Mouse (Mus musculus) adrenal gland, postnatal 14 days (tissue): Measurements from ENCODE around the gene Syt16. TPM values are rescaled to one million over a fixed set of nuclear protein-coding genes. Genes with fewer than 3 reads are reported as not detected.

ENCODE experiments used
- DNase-seq: peaks from one replicate; pipeline ENCODE4 v3.0.0; 2021; ENCODE audit warnings: mixed read lengths
- total RNA-seq: library from RNA; stranded (reverse); gene quantifications from 2 replicates; pipeline ENCODE4 v1.2.3, GENCODE M21; 2021

The Syt16 gene
- total RNA-seq, 1 experiment from 2014 or later = 0.78 TPM

DNA sequence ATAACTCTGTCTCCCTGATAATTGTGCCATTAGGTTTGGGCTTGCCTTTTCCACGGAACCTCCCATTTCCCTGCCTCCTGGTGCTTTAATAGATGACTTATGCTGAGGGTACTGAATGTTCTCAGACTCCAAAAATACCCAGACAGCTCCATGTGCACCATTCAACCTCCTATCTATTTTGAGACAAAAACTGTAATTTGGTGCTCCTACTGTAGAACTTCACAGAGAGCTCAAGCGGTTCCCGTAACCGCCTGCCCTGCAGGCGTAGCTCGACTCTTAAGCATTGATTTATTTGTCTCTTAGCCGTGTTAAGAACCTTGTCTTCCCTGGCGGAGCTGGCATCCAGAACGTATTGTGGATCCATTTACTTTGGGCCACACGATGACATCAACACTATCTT lies 233.3 kb downstream of the Syt16 start:
- no peak for DNase-seq

DNA sequence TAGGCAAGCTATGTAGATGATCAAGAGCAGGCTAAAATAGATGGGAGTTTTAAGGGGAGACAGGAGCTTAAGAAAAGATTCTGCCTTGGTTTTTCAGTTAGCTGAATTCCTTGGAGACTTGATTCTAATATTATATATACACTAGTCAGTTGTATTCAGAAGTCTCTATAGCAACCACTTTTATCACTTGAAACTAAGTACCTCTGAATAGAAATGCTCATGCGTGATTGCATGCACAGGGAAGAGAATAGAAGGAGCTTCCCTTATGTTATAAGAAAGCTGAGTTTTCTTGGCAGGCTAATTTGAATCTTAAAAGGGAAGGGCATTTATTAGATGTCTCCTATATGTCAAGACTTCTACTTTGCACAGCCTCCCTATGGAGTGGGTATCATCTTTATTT lies 235.4 kb downstream of the Syt16 start:
- no peak for DNase-seq

DNA sequence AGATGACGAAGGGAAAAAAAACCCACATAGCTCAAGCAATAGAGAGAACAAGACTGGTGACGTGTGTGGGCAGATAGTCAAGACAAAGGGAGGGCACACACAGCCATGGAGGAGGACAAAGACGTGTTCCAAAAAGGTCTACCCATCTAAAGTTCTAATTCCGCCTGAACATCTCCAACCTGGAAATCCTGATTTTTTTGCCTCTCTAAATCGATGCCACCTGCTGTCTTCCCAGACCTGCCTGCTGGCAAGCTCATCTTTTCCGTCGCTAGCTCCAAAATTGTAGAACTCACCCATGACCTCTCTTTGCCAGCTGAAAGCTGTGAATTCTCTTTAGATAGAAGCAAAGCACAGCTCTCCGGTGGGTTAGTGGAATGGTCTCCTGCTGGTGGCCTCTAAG lies 238.7 kb downstream of the Syt16 start:
- no peak for DNase-seq

DNA sequence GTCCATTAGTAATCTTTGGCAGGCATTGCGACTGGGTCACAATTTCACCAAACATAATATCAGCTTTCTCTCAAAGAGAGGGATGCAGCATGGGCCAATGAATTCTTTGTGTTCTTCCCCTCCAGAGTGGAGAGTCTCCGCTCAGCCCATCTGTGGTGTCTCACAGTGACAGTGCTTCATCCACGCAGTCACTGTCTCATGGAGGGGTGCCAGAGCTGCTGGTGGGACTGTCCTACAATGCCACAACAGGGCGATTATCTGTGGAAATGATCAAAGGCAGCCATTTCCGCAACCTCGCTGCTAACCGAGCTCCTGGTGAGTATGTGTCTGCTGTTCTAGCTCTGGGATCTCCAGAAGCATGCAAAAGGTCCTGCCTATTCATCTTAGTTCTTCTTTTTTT lies 240.6 kb downstream of the Syt16 start:
- no peak for DNase-seq

GRCm38 (mm10) chr12:74238806-74239205 lies 241.3 kb downstream of the Syt16 start:
- peak; percentile 16 for DNase-seq

DNA sequence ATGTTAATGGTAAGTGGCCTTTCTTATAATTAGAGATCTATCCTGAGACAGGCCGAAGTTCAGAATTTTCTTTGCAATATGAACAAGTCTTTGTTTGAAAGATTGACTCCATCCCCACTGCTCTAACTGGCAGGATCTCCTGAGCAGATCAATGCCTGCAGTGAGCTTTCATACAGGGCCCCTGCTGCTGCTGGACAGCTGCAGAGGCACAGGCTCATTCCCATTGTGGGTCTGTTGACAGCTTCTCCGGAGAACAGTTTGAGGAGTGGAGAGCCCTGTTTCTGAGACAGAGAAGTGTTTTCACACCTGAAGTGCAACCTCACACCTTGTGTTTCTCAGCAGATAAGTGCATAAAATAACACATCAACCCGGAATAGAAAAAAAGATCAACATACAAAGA lies 267.4 kb downstream of the Syt16 start:
- DNase-seq = no peak

DNA sequence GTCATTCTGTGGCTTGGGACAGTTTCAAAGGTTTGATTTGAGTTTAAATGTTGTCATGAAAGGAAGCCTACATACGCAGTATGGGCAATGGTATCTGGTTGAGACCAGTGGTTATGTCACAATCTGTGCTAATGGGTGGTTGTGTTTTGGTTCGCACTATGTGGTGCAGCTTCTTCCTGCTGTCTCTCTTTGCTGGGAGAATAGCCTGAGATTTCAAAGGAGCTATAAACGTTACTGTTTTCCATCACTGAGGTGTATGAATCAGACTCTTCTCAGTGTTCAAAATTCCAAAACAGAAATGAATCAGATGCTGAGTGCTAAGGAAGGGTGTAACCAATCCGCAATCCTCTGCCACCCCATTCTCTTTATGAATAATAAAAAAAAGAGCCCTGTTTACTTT lies 269.6 kb downstream of the Syt16 start:
- no peak for DNase-seq

GRCm38 (mm10) chr12:74268644-74269285 lies 271.3 kb downstream of the Syt16 start:
- DNase-seq = no peak

- DNase-seq = no peak
Observed at GRCm38 (mm10) chr12:74272545-74272944, 275.1 kb downstream of the Syt16 start.

DNA sequence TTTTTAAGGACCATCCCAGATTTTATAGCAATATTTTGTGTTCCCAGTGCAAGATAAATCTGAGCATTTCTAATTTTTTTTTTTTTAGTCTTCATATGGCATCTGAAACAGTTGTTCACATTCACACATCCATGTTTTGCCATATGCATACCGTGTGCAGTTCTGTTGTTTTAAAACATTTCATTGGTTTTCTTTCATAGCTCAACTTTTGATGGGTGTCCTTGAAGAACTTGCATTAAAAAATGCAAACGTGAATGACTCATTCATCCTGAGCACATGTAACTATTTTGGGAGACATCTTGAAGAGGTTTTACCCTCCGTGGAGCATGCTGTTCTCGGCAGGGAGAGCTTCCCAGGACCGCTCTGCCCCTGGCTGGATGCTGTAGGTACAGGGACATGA lies 279.8 kb downstream of the Syt16 start:
- no peak for DNase-seq

GRCm38 (mm10) chr12:74281403-74281802 lies 283.9 kb downstream of the Syt16 start:
- no peak for DNase-seq

DNA sequence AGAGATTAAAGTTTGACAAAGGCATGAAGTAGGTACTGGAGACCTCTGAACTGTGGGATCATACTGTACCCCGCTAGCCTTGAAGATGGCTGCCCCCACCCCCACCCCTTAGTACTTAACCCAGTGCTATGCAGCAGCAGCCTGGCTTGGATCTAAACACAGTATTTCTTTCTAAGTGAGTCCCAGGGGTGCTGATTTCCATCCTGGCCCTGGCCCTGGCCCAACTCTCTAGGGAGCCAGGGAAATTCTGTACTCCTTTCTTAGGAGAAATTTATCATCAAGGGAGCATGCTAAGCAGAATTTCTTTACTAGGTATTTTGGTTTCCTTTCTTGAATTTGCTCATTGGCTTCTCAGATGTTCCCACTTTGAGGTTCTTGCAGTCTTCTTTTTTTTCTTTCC lies 285.4 kb downstream of the Syt16 start:
- peak; percentile 44 for DNase-seq

- peak; percentile 81 for DNase-seq
Observed at GRCm38 (mm10) chr12:74284020-74284684, 286.7 kb downstream of the Syt16 start.

DNA sequence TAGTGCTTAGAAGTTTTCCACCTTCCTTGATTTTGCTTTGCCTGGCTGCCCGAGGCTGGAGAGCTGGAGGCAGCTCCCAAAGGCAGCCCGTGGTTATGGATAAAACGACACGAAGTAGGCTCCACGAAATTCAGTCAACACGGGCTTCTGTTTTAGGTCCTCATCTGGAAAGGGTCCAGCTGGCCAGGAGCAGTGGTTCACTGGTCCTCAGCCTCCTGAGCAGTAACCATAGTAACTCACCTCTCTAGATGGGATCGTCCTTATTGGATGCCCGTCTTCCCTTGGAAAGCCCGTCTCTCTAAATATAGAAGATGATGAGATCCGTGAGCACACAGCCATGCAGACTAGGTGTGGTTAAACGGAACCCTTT lies 287.2 kb downstream of the Syt16 start:
- no peak for DNase-seq

DNA sequence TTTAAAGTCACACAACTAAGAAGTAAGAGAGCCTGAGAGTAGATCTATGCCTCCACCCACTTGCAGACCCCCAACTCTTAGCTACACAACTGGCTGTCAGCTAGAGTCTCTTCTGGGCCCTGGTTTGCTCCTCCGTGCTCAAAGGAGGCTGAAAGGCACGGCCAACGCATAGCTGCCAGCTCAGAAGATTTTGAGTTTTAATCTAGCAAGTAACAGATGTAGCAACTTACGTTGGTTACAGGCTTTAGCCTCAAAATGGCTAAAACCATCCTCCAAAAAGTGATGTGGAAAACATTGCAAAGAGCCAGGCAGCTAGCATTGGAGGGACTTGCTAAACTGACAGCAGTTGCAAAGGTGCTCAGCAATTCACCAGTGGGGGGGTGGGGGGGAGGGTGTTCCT lies 293.5 kb downstream of the Syt16 start:
- DNase-seq = no peak

DNA sequence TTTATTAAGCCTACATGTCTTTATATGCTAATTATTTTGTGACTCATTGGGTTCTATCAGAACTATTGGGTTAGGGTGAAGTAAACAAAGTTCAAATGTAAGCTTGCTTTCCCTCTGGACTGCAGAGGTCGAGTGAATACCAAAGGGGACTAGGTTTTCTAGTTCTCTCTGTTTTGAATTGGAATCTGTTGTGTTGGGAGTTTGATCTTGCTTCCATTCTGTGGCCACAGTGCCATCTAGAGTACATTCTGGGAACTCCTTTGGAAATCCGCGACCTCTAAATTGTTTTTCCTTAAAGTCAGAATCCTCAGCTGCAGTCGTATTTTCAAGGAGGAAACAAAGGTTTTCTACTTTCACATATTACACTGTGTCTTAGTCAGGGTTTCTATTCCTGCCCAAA lies 296.2 kb downstream of the Syt16 start:
- DNase-seq = peak; percentile 29

GRCm38 (mm10) chr12:74296374-74296773 lies 298.9 kb downstream of the Syt16 start:
- no peak for DNase-seq

DNA sequence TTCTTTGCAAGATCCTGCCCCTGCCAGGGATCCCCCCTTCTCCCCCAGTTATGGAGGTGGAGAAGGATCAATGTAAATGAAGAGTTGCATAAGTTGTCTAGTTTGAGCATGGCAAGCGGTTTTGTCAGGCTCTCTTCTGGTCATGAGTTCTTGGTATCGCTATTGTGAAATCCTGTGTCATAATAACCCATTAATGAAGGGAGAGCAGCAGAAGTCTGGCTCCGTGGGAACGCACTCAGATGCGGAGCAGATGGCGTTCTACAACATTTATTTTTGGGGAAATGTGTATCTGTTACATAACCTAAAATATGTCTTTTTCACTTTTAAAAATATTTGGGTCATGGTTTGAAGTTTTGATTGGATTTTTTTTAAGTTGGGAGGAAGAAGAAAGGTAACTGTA lies 304.1 kb downstream of the Syt16 start:
- no peak for DNase-seq

GRCm38 (mm10) chr12:74303418-74304294 lies 306.2 kb downstream of the Syt16 start:
- DNase-seq = no peak

DNA sequence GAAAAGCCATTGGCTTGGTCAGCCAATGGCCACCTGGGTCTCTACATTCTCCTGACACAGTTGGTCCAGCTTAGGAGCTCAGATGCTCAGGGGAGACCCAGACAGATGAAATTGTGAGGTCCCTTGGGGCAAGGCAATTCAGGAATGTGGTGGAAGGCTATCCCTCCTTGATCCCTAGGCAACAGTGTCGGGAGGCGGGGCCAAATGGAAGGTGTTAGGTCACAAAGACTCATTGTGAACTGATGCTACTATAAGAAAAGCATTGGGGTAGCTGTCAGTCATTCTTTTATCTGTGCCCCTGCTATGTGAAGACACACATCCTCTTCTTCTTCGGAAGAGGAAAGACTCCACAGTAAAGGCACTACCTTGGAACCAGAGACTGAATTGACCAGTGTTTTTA lies 315.1 kb downstream of the Syt16 start:
- DNase-seq = no peak

GRCm38 (mm10) chr12:74315221-74315620 lies 317.8 kb downstream of the Syt16 start:
- DNase-seq = no peak

DNA sequence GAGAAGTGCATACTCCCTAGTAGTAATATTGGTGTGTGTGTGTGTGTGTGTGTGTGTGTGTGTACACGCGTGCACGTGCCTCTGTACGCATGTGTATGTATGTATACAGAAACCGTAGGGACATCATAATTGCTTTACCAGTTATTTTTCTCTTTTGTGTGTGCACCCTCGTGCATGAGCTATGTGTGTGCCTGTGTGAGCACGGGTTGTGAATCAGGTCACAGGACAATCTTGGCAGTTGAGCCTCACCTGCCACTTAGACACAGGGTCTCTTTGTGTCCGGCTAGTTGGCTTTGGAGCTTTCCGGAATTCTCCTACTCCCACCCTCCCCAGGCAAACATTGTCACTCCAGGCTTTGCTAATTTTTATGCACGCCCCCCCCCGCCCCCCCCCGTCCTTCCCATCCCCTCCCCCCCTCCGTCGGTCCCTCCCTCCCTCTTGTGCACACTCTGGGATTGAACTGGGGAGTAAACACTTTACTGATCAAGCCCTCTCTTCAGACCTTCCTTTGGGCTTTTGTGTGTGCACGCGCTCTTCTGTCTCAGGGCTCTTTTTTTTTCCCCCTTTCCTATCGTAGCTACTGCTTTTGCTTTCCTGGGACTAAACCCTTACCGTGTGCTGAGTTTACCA lies 319.0 kb downstream of the Syt16 start, which contains the start of gene Gm11042:
Gene Gm11042 (minus strand): TSS at position 51 of the 630 bp plus-strand sequence.
- no peak for DNase-seq
